Mouse (Mus musculus) cerebellum, adult 2 months (tissue): ENCODE data around the gene Toe1.

Source experiments
- CTCF ChIP-seq: fragments of 200-500 bp; IDR thresholded peaks from 2 replicates; pipeline ENCODE4 v1.5.1; 2011; ENCODE audit warnings: low read depth, mild to moderate bottlenecking, control low read depth, low read length, moderate library complexity, borderline replicate concordance; ENCODE audit not compliant: insufficient read depth
- POLR2A ChIP-seq: fragments of 200-500 bp; IDR thresholded peaks from 2 replicates; pipeline ENCODE4 v1.6.1; 2011; ENCODE audit warnings: low read length, control low read depth, borderline replicate concordance; ENCODE audit not compliant: insufficient read depth

GRCm38 (mm10) chr4:116854286-116854685 lies 46.8 kb upstream of the Toe1 start:
- TF ChIP-seq POLR2A (no peak), CTCF (no peak)
